Mouse (Mus musculus): Measurements from ENCODE around the gene Gpatch8. TPM values are rescaled to one million over a fixed set of nuclear protein-coding genes. Genes with fewer than 3 reads are reported as not detected.

Gene Gpatch8
- polyA plus RNA-seq, 1 experiment from 2014 or later, result 18.9 TPM

DNA sequence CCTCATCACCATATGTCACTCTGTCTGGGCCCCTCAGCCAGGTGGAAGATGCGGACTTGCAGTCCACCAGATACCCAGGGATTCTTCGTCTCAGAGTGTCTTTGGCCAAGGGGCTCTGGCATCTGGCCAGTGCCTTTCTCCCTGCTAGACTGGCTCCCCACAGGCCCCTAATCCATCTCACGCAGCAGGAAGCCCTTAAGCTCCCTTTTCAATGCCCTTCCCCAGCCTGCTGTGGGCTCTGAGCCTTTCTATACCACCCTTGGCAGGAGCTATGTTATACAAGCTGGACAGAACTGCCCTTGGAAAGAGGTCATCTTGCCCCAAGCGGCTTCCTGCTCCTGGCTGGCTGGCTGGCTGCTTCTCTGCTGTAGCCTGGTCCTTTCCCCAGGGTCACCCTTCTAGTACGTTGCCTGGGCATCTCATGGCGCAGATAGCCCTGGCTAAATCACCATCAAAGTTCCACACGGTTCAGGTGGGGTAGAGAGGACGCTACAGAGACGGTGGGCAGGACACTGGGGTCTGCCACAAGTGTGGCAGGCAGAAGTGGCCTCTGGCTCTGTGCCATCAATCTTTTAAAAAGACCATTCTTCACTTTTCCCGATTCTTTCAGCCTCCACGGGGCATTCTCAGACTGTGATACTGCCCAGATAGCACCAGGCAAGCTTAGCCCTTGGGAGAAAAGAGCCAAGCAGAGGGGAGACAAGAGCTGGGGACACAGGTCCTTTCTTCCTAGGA lies 25.3 kb upstream of the Gpatch8 start:
- TF ChIP-seq CTCF (IDR thresholded peaks at IDR 0.05; ENCODE audit: low read depth), result no peak
- no peaks in the 10 kb centered on the region for H3K36me3 ChIP-seq (ENCODE audit: control insufficient read depth, insufficient read depth)
- no peak overlapping the region for H3K4me3 ChIP-seq (ENCODE audit: low read depth, low read length)
- WGBS, result 46% methylated on average over 11 of the region's 11 CpGs
- no peak overlapping the region for H3K27ac ChIP-seq (ENCODE audit: low read depth, low read length)
- H3K9ac ChIP-seq (ENCODE audit: low read depth, low read length), result no peak overlapping the region
- H3K9me3 ChIP-seq (ENCODE audit: control insufficient read depth), result no peaks in the 10 kb centered on the region
- no peaks in the 10 kb centered on the region for H3K4me1 ChIP-seq (replicated peaks; ENCODE audit: control insufficient read depth, insufficient read depth, low read length)
- ATAC-seq, result no peak
- H3K4me2 ChIP-seq (replicated peaks; ENCODE audit: low read depth), result no peak overlapping the region
- H3K27me3 ChIP-seq (replicated peaks; ENCODE audit: control insufficient read depth, insufficient read depth, low read length), result peaks cover 7% of the 10 kb centered on the region; the same call in 1 of the 2 replicates

DNA sequence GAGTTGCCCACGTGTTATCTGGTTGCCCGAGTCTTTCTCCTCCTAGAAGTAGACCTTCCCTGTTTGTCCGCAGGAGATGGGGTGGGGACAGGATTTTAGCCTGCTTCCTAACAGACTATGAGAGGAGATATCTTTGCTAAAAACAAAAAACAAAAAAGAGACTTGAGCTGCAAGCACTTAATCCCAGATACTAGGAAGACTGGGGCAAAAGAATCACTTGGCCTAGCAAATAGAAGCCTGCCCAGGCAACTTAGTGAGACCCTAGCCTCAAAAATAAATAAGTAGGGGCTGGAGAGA lies 23.8 kb upstream of the Gpatch8 start:
- 58% methylated on average over 3 of the region's 3 CpGs for WGBS
- peaks cover 7% of the 10 kb centered on the region; the same call in 1 of the 2 replicates for H3K27me3 ChIP-seq (replicated peaks; ENCODE audit: control insufficient read depth, insufficient read depth, low read length)
- H3K27ac ChIP-seq (ENCODE audit: low read depth, low read length), result peak overlapping the region; percentile 65; the same call in 1 of the 2 replicates
- no peak overlapping the region for H3K4me3 ChIP-seq (ENCODE audit: low read depth, low read length)
- H3K4me1 ChIP-seq (replicated peaks; ENCODE audit: control insufficient read depth, insufficient read depth, low read length), result no peaks in the 10 kb centered on the region
- peak overlapping the region; percentile 68; the same call in 1 of the 2 replicates for H3K4me2 ChIP-seq (replicated peaks; ENCODE audit: low read depth)
- ATAC-seq, result no peak
- no peaks in the 10 kb centered on the region for H3K9me3 ChIP-seq (ENCODE audit: control insufficient read depth)
- no peak overlapping the region for H3K9ac ChIP-seq (ENCODE audit: low read depth, low read length)
- TF ChIP-seq CTCF (IDR thresholded peaks at IDR 0.05; ENCODE audit: low read depth), result no peak
- no peaks in the 10 kb centered on the region for H3K36me3 ChIP-seq (ENCODE audit: control insufficient read depth, insufficient read depth)

DNA sequence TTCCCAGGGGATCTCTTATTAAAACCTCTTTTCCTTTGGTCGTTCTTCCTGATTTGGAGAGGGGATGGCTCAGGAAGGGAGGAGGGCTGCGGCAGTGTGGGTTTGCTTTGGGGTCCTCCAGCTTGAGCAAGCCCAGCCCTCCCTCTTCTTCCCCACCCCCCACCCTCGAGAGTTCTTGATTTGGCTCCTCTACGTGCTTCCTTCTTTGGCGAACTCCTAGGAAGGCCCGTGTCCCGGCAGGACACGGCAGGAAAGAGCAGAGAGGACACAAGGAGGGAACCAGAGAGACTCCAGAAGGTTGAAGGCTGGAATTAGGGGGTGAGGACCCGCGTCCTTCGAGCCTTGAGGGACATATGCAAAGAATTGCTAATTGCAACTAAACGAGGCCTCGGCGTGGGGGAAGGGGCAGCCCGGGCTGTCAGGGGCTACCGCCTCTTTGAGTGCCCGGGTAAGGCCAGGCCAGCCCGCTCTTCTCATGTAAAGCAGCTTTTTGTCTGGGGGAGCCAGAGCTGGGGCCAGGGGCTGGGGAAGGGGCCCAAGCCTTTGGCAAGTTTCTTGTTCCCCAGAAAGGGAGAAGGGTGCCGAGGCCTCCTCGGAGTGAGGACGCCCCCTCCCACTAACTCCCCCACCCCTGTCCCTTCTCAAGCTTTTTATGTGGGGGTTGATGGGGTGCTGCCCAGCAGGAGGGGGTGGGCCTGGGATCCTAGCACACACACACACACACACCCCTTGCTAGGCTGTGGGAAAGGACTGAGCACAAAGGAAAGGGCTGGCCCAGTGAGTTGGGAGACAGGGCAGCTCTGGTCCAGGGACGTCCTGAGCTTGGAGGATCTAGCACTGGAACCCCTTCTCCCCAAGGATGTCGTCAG lies 23.2 kb upstream of the Gpatch8 start, which contains the start of gene Gm11627:
Gene Gm11627 (minus strand): TSS at position 297 of the 869 bp plus-strand sequence.
- WGBS, result 25% methylated on average over 23 of the region's 23 CpGs
- Histone ChIP-seq H3K4me1 (replicated peaks; ENCODE audit: control insufficient read depth, insufficient read depth, low read length) (no peaks in the 10 kb centered on the region), H3K4me3 (ENCODE audit: low read depth, low read length) (peak within 1 kb of the TSS; percentile 35), H3K4me2 (replicated peaks; ENCODE audit: low read depth) (peak within 1 kb of the TSS; percentile 68), H3K9ac (ENCODE audit: low read depth, low read length) (peak within 1 kb of the TSS; percentile 18; the same call in 1 of the 2 replicates), H3K27ac (ENCODE audit: low read depth, low read length) (peak within 1 kb of the TSS; percentile 65), H3K27me3 (replicated peaks; ENCODE audit: control insufficient read depth, insufficient read depth, low read length) (peaks cover 7% of the 10 kb centered on the region; the same call in 1 of the 2 replicates), H3K36me3 (ENCODE audit: control insufficient read depth, insufficient read depth) (no peaks in the 10 kb centered on the region), H3K9me3 (ENCODE audit: control insufficient read depth) (no peaks in the 10 kb centered on the region)
- 0 out of 2 replicates have a peak, but pooled peaks have one; percentile 2 for ATAC-seq
- TF ChIP-seq CTCF (IDR thresholded peaks at IDR 0.05; ENCODE audit: low read depth), result no peak

DNA sequence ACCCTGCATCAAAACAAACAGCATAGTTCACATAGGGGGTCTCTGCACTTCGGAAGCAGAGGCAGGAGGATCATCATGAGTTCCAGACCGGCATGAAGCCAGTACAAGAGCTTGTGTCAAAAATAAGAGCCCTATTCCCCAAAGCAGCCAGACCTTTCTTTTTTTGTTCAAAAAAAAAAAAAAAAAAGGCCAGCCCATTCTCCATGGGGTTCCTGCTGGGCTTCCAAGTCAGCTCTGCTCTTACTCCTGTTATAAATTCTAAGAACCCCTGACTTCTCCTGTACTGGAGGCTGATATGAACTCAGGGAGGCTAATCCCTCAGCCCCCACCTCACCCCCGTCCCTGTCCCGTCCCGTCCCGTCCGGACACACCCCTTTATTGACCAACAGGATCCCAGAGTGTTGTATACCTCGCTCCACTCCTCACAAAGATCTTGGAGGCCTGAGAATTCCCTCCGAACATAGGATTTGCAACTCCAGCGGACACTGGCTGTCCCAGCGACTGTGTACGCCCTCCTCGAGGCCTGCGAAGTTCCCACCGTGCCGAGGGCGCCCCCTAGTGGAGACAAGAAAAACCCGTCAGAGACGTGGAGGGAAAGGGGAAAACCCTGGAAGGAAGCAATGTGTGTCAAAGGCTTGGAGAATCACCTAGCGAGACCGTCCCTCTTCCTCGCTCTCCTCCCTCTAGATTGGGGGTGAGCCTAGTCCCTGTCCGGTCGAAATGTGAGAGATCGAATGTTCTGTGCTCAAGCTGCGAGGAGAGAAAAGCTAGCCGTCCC lies 22.3 kb upstream of the Gpatch8 start:
- TF ChIP-seq CTCF (IDR thresholded peaks at IDR 0.05; ENCODE audit: low read depth), result peak; percentile 99
- H3K27ac ChIP-seq (ENCODE audit: low read depth, low read length), result peak overlapping the region; percentile 65

DNA sequence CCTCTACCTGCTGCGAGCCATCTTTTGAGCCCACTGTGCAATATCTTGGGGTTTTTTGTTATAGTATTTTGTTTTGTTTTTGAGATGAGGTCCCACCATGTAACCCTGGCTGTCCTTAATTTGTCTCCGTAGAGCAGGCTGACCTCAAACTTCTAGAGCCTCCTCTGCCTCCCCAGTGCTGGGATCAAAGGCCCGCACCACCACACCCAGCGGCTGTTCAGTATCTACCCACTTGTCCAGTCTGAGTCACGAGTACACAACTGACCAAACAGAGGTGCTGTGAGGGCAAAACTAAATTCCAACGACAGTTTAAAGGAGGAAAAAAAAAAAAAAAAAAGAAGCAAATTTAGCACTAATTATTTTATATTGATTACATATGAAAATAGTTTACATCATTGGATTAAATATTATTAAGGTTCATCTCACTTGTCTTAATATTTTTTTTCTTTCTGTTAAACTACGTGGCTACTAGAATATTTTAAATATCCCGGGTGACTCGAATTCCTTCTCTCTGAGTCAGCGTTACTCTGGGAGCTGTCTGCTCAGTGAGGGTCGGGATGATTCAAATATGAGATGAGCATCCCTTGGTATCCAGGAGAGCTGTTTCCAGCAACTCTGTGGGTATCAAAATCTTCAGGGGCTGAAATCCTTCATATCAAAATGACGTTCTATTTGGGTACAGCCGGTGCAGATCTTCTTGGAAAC lies 20.0 kb upstream of the Gpatch8 start:
- Histone ChIP-seq H3K36me3 (ENCODE audit: control insufficient read depth, insufficient read depth) (no peaks in the 10 kb centered on the region), H3K9me3 (ENCODE audit: control insufficient read depth) (no peaks in the 10 kb centered on the region), H3K4me3 (ENCODE audit: low read depth, low read length) (no peak overlapping the region), H3K4me2 (replicated peaks; ENCODE audit: low read depth) (no peak overlapping the region), H3K27ac (ENCODE audit: low read depth, low read length) (no peak overlapping the region), H3K27me3 (replicated peaks; ENCODE audit: control insufficient read depth, insufficient read depth, low read length) (no peaks in the 10 kb centered on the region), H3K9ac (ENCODE audit: low read depth, low read length) (no peak overlapping the region), H3K4me1 (replicated peaks; ENCODE audit: control insufficient read depth, insufficient read depth, low read length) (no peaks in the 10 kb centered on the region)
- TF ChIP-seq CTCF (IDR thresholded peaks at IDR 0.05; ENCODE audit: low read depth), result no peak
- no peak for ATAC-seq
- 51% methylated on average over 13 of the region's 13 CpGs for WGBS

More for the DNA sequence above, 22.3 kb upstream of the Gpatch8 start:
- no peaks in the 10 kb centered on the region for H3K4me1 ChIP-seq (replicated peaks; ENCODE audit: control insufficient read depth, insufficient read depth, low read length)
- H3K4me2 ChIP-seq (replicated peaks; ENCODE audit: low read depth), result peak overlapping the region; percentile 68
- peak; percentile 68; the same call in 1 of the 2 replicates for ATAC-seq
- H3K4me3 ChIP-seq (ENCODE audit: low read depth, low read length), result peak overlapping the region; percentile 35
- H3K27me3 ChIP-seq (replicated peaks; ENCODE audit: control insufficient read depth, insufficient read depth, low read length), result peaks cover 7% of the 10 kb centered on the region; the same call in 1 of the 2 replicates
- WGBS, result 6% methylated on average over 27 of the region's 27 CpGs
- H3K36me3 ChIP-seq (ENCODE audit: control insufficient read depth, insufficient read depth), result no peaks in the 10 kb centered on the region
- H3K9me3 ChIP-seq (ENCODE audit: control insufficient read depth), result no peaks in the 10 kb centered on the region
- 0 out of 2 replicates have a peak overlapping the region, but pooled peaks have one; percentile 18 for H3K9ac ChIP-seq (ENCODE audit: low read depth, low read length)

Measured in intestine, postnatal 0 days (tissue).